Mouse (Mus musculus): Measurements from ENCODE around the gene Dtx3l.

Dtx3l gene

GRCm38 (mm10) chr16:35888910-35889309 is 50.0 kb downstream of the Dtx3l start:
- no peak for DNase-seq (ENCODE audit: low spot score in 2 of 2)

GRCm38 (mm10) chr16:35888174-35888573 is 50.8 kb downstream of the Dtx3l start:
- no peak for DNase-seq (ENCODE audit: low spot score in 2 of 2)

All from cerebellum, postnatal 4 days (tissue).